Mouse (Mus musculus) lung, embryonic 15.5 days (tissue): ENCODE results near the gene Cherp. TPM values are rescaled to one million over a fixed set of nuclear protein-coding genes. Genes with fewer than 3 reads are reported as not detected.

Source experiments
- ATAC-seq: fragments of 200-750 bp; cut with Nextera tagmentation; 2 replicates; pipeline ENCODE4 v1.8.0; 2017; ENCODE audit warnings: moderate number of reproducible peaks, borderline replicate concordance; ENCODE audit not compliant: low FRiP score, low TSS enrichment; ENCODE audit errors: extremely low read depth
- H3K27ac ChIP-seq: fragments of 300-500 bp; sonication (generic); 2 replicates; pipeline ENCODE4 v1.5.1; 2015; ENCODE audit warnings: moderate library complexity, mild to moderate bottlenecking, inconsistent platforms
- H3K27me3 ChIP-seq: fragments of 300-500 bp; sonication (generic); 2 replicates; pipeline ENCODE4 v1.6.1; 2015; ENCODE audit warnings: inconsistent platforms
- H3K36me3 ChIP-seq: fragments of 300-500 bp; sonication (generic); 2 replicates; pipeline ENCODE4 v1.6.1; 2015; ENCODE audit warnings: inconsistent platforms
- H3K4me1 ChIP-seq: fragments of 300-500 bp; sonication (generic); 2 replicates; pipeline ENCODE4 v1.6.1; 2015; ENCODE audit warnings: inconsistent platforms
- H3K4me2 ChIP-seq: fragments of 300-500 bp; sonication (generic); 2 replicates; pipeline ENCODE4 v1.6.1; 2015; ENCODE audit warnings: inconsistent platforms, mild to moderate bottlenecking, moderate library complexity
- H3K4me3 ChIP-seq: fragments of 300-500 bp; sonication (generic); 2 replicates; pipeline ENCODE4 v1.5.1; 2015; ENCODE audit warnings: mild to moderate bottlenecking, inconsistent platforms
- H3K9ac ChIP-seq: fragments of 300-500 bp; sonication (generic); 2 replicates; pipeline ENCODE4 v1.6.1; 2015; ENCODE audit warnings: inconsistent platforms
- H3K9me3 ChIP-seq: fragments of 300-500 bp; sonication (generic); 2 replicates; pipeline ENCODE4 v1.6.1; 2016; ENCODE audit warnings: inconsistent platforms
- WGBS: fragments of 180-500 bp; shearing (Covaris S2); methylation state at CpG from one replicate; pipeline ENCODE4 v1.1.7; 2015; 5-methylcytosine and 5-hydroxymethylcytosine counted together
- microRNA-seq: library from miRNA; unstranded; fragments of <30 nt; microRNA quantifications from one replicate; pipeline ENCODE4, GENCODE M21; 2016
- polyA plus RNA-seq: library from polyadenylated mRNA; unstranded; fragments of >200 nt; fragmentation: Nextera tagmentation; extraction: Ambion mirVana; gene quantifications from 2 replicates; pipeline ENCODE4 v1.2.1, GENCODE M21; 2015

Gene Cherp
- polyA plus RNA-seq, 1 experiment from 2014 or later: 52.3 TPM

DNA sequence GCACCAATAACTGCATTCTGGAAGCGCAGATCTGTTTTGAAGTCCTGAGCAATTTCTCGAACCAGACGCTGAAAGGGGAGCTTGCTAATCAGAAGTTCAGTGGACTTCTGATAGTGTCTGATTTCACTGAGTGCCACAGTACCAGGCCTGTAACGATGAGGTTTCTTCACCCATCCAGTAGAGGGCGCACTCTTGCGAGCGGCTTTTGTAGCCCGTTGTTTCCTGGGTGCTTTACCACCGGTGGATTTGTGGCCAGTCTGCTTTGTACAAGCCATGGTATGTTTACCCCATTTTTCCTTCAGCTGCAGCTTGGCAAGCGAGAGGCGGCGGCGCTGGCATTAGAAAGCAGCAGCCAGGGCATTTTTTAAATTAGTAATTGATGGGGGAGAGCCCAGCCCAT, 45.4 kb downstream of the Cherp start:
- 46% methylated on average over 13 of the region's 13 CpGs for WGBS

DNA sequence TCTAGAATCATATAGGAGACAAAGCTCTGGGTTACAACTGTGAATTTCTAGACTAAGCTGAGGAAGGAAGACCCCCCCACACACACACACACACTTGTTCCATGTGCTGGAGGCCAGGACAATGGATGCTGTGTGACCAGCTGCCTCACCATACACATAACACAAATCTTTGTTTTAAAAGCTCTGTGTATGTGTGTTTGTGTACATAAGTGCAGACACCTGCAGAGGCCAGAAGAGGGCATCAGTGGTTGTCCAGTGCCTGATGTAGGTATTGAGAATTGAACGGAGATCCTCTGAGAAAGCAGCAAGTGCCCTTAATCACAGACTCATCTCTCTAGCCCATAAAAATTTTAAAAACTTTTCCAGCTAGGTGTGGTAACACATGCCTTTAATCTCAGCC, 52.1 kb downstream of the Cherp start:
- Histone ChIP-seq H3K36me3 (no peaks in the 10 kb centered on the region), H3K4me3 (no peak overlapping the region), H3K9me3 (no peaks in the 10 kb centered on the region), H3K4me2 (no peak overlapping the region), H3K4me1 (peaks cover 23% of the 10 kb centered on the region), H3K9ac (no peak overlapping the region), H3K27me3 (no peaks in the 10 kb centered on the region), H3K27ac (no peak overlapping the region)
- ATAC-seq: no peak
- 67% methylated on average over 1 of the region's 1 CpGs for WGBS

More for the DNA sequence above, 45.4 kb downstream of the Cherp start:
- Histone ChIP-seq H3K4me1 (no peaks in the 10 kb centered on the region), H3K27me3 (no peaks in the 10 kb centered on the region), H3K4me3 (no peak overlapping the region), H3K9me3 (no peaks in the 10 kb centered on the region), H3K4me2 (no peak overlapping the region), H3K27ac (no peak overlapping the region), H3K36me3 (no peaks in the 10 kb centered on the region), H3K9ac (no peak overlapping the region)
- no peak for ATAC-seq

DNA sequence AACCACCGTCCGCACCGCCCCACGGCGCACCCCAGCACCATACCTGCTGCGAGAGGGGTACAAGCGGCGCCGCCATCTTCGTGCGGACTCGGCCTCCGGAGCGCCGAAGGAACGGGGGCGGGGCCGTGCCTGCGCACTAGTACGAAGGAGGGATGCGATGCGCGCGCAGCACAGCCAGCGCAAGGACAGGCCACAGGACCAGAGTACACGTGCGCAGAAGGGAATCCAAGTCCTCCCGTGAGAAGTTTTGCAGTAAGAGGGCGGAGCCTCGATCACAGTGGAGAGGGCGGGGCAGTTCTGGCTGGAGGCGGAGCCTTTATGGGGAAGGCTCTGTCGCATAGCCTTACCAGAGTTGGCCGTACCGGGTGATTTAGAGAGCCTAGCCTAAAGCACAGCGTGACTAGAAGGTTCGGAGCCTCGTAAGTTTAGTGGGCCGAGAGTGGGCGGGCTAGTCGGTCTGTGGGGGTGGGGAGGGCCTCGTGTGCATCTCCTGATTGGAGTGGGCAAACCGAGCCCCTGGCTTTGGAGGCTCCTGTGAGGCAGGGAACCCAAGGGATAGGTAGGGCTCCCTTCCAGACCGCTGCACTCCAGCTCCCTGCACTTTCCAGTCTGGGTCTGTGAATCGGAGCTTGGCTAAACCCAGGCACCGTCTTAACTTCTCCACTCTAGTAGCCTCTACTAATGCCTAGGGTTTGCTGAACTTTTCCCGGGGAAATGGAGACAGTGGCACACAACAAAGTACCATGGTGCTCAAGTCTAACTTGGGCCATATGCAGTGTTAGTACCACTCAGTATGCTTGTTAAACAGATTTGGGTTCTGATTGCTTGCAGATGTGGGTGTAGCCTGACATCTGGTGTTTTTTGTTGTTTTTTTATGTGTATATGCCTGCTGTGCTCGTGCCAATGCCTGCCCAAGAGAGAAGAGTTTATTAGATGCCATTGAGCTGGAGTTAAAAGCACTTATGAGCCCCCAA, 53.4 kb downstream of the Cherp start, which contains the start of gene Eps15l1:
TSS of gene Eps15l1 (minus strand) at position 99 of the 974 bp plus-strand sequence.
- H3K4me2 ChIP-seq: peak within 1 kb of the TSS; percentile 85
- ATAC-seq: peak; percentile 99
- H3K27me3 ChIP-seq: no peaks in the 10 kb centered on the region
- H3K9ac ChIP-seq: peak within 1 kb of the TSS; percentile 93
- no peaks in the 10 kb centered on the region for H3K36me3 ChIP-seq
- H3K27ac ChIP-seq: peak within 1 kb of the TSS; percentile 83
- H3K9me3 ChIP-seq: no peaks in the 10 kb centered on the region
- 1% methylated on average over 48 of the region's 48 CpGs for WGBS
- peaks cover 33% of the 10 kb centered on the region for H3K4me1 ChIP-seq
- peak within 1 kb of the TSS; percentile 89 for H3K4me3 ChIP-seq

DNA sequence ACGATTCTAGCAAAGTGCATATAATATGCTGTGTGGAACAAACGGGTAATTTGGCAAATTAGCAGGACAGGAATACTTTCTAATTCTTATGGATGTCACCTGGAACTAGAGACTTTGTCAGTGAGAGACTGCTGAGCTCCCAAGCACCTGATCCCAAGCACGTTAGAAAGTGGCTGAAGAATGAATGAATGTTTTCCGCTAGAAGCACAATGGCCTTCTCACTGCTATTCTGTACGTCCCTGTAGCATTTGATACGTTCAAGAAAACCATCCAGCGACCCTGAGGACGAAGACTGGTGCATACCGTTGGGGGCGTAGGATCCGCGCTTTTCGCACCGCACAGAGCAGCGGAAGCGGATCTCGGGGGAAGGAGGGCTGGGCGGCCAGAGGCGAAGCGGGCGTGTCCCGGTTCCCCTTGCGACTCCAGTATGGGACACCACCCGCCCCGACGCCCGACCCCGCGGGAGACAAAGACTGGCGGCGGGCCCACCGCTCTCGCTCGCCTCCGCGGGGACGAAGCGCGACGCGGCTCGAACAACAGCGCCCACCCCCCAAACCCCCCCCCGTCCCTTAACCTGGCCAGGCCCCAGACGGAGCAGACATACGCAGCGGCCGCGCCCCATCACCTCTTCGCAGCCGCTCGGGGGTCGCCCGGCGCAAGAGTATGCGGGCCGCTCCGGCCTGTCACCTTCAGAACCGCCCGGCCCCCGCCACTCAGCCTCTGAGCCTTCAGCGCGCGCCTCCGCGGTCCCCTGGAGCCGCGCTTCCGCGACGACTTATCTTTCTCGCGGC, 54.3 kb downstream of the Cherp start:
- under 1% methylated on average over 60 of the region's 73 CpGs for WGBS
- ATAC-seq: peak; percentile 60

DNA sequence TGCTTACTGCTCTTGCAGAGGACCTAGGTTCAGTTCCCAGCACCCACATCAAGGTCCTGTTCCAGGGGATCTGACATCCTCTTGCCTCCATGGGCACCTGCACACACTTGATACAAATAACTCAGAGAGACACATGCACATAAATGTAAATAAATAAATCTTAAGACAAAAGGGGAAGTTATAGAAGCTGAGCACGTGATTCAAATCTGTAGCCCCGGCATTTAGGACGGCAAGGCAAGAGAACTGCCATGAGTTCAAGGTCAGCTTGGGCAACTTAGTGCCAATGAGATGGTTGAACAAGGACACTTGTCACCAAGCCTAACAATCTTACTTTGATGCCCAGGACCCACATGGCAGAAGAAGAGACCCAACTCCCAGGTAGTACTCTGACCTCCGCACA, 57.0 kb downstream of the Cherp start:
- H3K36me3 ChIP-seq: no peaks in the 10 kb centered on the region
- H3K4me1 ChIP-seq: peaks cover 47% of the 10 kb centered on the region
- no peaks in the 10 kb centered on the region for H3K9me3 ChIP-seq
- 90% methylated on average over 4 of the region's 4 CpGs for WGBS
- H3K4me2 ChIP-seq: no peak overlapping the region
- H3K9ac ChIP-seq: no peak overlapping the region
- no peak for ATAC-seq
- no peak overlapping the region for H3K27ac ChIP-seq
- H3K4me3 ChIP-seq: no peak overlapping the region
- no peaks in the 10 kb centered on the region for H3K27me3 ChIP-seq

More for the DNA sequence above, 54.3 kb downstream of the Cherp start:
- H3K4me2 ChIP-seq: peak overlapping the region; percentile 61
- peak overlapping the region; percentile 93 for H3K9ac ChIP-seq
- no peaks in the 10 kb centered on the region for H3K27me3 ChIP-seq
- peak overlapping the region; percentile 89 for H3K4me3 ChIP-seq
- peaks cover 33% of the 10 kb centered on the region for H3K4me1 ChIP-seq
- peak overlapping the region; percentile 83 for H3K27ac ChIP-seq
- no peaks in the 10 kb centered on the region for H3K36me3 ChIP-seq
- no peaks in the 10 kb centered on the region for H3K9me3 ChIP-seq

DNA sequence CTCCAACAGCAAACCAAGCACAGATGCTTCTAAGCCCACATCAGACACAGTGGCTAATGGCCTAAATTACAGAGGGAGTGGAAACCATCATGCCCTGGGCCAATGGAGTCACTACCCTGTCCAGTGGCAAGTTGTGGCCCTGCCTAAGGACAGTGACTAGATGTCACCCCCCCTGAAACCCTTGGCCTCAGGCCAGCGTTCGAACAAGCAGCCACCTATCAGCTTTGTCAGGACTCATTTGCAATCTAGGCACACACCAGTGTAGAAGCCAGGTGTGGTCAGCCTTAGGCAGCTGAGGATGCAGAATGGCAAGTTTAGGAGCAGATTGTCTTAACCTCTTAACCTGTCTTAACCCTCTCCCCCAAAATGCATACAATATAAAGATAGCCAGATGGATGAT, 59.8 kb downstream of the Cherp start:
- peaks cover 38% of the 10 kb centered on the region for H3K4me1 ChIP-seq
- no peak for ATAC-seq

DNA sequence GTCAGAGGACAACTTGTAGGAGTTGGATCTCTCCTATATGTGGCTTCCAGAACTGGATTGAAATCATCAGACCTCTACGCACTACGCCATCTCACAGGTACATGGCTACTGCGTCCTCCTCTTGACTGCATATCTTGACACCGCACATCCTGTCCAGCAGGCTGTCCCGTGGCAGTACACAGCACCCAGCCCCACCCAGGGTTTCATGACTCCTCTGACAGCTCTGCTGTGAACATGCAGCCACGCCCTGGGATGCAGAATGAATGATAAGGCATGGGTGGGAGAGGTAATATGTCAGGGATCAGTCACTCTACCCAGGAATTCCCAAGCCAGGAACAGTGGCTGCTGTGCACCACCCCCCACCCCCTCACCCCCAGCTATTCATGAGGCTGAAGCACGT, 61.2 kb downstream of the Cherp start:
- no peak overlapping the region for H3K4me3 ChIP-seq
- H3K4me2 ChIP-seq: no peak overlapping the region
- H3K27me3 ChIP-seq: no peaks in the 10 kb centered on the region
- no peaks in the 10 kb centered on the region for H3K9me3 ChIP-seq
- no peaks in the 10 kb centered on the region for H3K36me3 ChIP-seq
- H3K9ac ChIP-seq: no peak overlapping the region
- ATAC-seq: no peak; the same call in 1 of the 2 replicates
- WGBS: 79% methylated on average over 7 of the region's 7 CpGs
- no peak overlapping the region for H3K27ac ChIP-seq
- H3K4me1 ChIP-seq: peaks cover 26% of the 10 kb centered on the region; the same call in 1 of the 2 replicates

More for the DNA sequence above, 59.8 kb downstream of the Cherp start:
- Histone ChIP-seq H3K36me3 (no peaks in the 10 kb centered on the region), H3K27ac (no peak overlapping the region), H3K9ac (no peak overlapping the region), H3K4me3 (no peak overlapping the region), H3K4me2 (no peak overlapping the region), H3K9me3 (no peaks in the 10 kb centered on the region), H3K27me3 (no peaks in the 10 kb centered on the region)
- 67% methylated on average over 2 of the region's 2 CpGs for WGBS

Small RNA genes lying within 50 kb of the gene (microRNA-seq; reads per million reads assigned to microRNA genes)
- 2.0 reads per million, percentile 5 among the genes with 10 or more reads in this experiment for gene Mir7068

Other genes starting within 250 kb of the Cherp start
- gene Ap1m1, start 235.2 kb downstream of the Cherp start, polyA plus RNA-seq: 103 and 106 TPM in 2 replicates
- gene Gm10282, start 170.0 kb downstream of the Cherp start, polyA plus RNA-seq: 33.1 and 33.8 TPM in 2 replicates
- gene Klf2, start 156.2 kb downstream of the Cherp start, polyA plus RNA-seq: 13.3 and 14.0 TPM in 2 replicates
- 50.6 and 55.6 TPM in 2 replicates for gene Eps15l1, start 53.8 kb downstream of the Cherp start, polyA plus RNA-seq
- 2.0 and 2.1 TPM in 2 replicates for gene Calr3, start 31.4 kb downstream of the Cherp start, polyA plus RNA-seq
- 15.6 and 16.9 TPM in 2 replicates for gene 1700030K09Rik, start 31.3 kb downstream of the Cherp start, polyA plus RNA-seq
- 23.3 and 24.6 TPM in 2 replicates for gene Slc35e1, start 17.4 kb upstream of the Cherp start, polyA plus RNA-seq
- 17.2 TPM in 2 replicates for gene Med26, start 73.0 kb upstream of the Cherp start, polyA plus RNA-seq
- 117 and 118 TPM in 2 replicates for gene Smim7, start 95.9 kb upstream of the Cherp start, polyA plus RNA-seq
- gene Tmem38a, start 96.8 kb upstream of the Cherp start, polyA plus RNA-seq: 18.3 and 20.7 TPM in 2 replicates
- 0.17 and 0.21 TPM in 2 replicates for gene Nwd1, start 171.5 kb upstream of the Cherp start, polyA plus RNA-seq
- gene Sin3b, start 248.1 kb upstream of the Cherp start, polyA plus RNA-seq: 162 and 164 TPM in 2 replicates